Mouse (Mus musculus) kidney, postnatal 0 days (tissue): ENCODE results near the gene Gm10803. TPM values are rescaled to one million over a fixed set of nuclear protein-coding genes. Genes with fewer than 3 reads are reported as not detected.
"Not testable (repeated sequence)": the region's sequence is repeated elsewhere in the genome, so short reads cannot be mapped to it uniquely, and the experiment has no call there.

Experiments
- ATAC-seq: fragments of 200-750 bp; cut with Nextera tagmentation; replicated peaks from 2 replicates; pipeline ENCODE4 v1.8.0; 2017; ENCODE audit warnings: low read depth, moderate number of reproducible peaks, moderate TSS enrichment, moderate library complexity; ENCODE audit not compliant: low FRiP score
- DNase-seq: peaks from one replicate; pipeline ENCODE4 v3.0.0-alpha.2; 2016; ENCODE audit warnings: low spot score
- H3K27ac ChIP-seq: fragments of 300-500 bp; sonication (generic); 2 replicates; pipeline ENCODE4 v1.5.1; 2014; ENCODE audit warnings: mild to moderate bottlenecking
- H3K27me3 ChIP-seq: fragments of 300-500 bp; sonication (generic); 2 replicates; pipeline ENCODE4 v1.6.1; 2014; ENCODE audit warnings: low read length, mixed read lengths; ENCODE audit not compliant: insufficient read depth
- H3K36me3 ChIP-seq: fragments of 300-500 bp; sonication (generic); 2 replicates; pipeline ENCODE4 v1.6.1; 2014; ENCODE audit warnings: low read length, mixed read lengths; ENCODE audit not compliant: insufficient read depth
- H3K4me1 ChIP-seq: fragments of 300-500 bp; sonication (generic); replicated peaks from 2 replicates; pipeline ENCODE4 v1.6.1; 2014; ENCODE audit warnings: antibody characterized with exemption, low read length, mixed read lengths; ENCODE audit not compliant: insufficient read depth
- H3K4me2 ChIP-seq: fragments of 300-500 bp; sonication (generic); 2 replicates; pipeline ENCODE4 v1.6.1; 2014; ENCODE audit warnings: mild to moderate bottlenecking, low read length, moderate library complexity, mixed read lengths
- H3K4me3 ChIP-seq: fragments of 300-500 bp; sonication (generic); replicated peaks from 2 replicates; pipeline ENCODE4 v1.5.1; 2014; ENCODE audit warnings: low read depth, low read length
- H3K9ac ChIP-seq: fragments of 300-500 bp; sonication (generic); 2 replicates; pipeline ENCODE4 v1.6.1; 2014; ENCODE audit warnings: low read depth, low read length
- H3K9me3 ChIP-seq: fragments of 300-500 bp; sonication (generic); replicated peaks from 2 replicates; pipeline ENCODE4 v1.6.1; 2016; ENCODE audit warnings: low read length, inconsistent platforms, mixed read lengths
- CTCF ChIP-seq: IDR thresholded peaks from 2 replicates; pipeline ENCODE4 v1.5.1; 2016; ENCODE audit warnings: antibody characterized with exemption, low read depth, mild to moderate bottlenecking, moderate library complexity
- WGBS: fragments of 180-500 bp; shearing (Covaris S2); extraction: QIAGEN DNeasy Blood & Tissue Kit; methylation state at CpG from one replicate; pipeline ENCODE4 v1.1.7; 2014; 5-methylcytosine and 5-hydroxymethylcytosine counted together
- polyA plus RNA-seq: library from polyadenylated mRNA; unstranded; fragments of >200 nt; fragmentation: Nextera tagmentation; extraction: Ambion mirVana; gene quantifications from 2 replicates; pipeline ENCODE4 v1.2.1, GENCODE M21; 2015

The Gm10803 gene
- not detected in 2 replicates for polyA plus RNA-seq

DNA sequence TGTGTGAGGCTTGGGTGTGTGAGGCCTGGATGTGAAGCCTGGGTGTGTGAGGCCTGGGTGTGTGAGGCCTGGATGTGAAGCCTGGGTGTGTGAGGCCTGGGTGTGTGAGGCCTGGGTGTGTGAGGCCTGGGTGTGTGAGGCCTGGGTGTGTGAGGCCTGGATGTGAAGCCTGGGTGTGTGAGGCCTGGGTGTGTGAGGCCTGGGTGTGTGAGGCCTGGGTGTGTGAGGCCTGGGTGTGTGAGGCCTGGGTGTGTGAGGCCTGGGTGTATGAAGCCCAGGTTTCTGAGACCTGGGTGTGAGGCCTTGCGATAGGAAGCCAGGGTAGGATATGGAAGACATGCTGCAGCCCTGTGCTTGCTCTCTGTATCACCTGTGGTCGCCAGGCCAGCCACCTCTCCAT lies at the start of gene Gm10803:
Gene Gm10803 (plus strand): TSS at position 301 of the 400 bp plus-strand sequence.
- not testable (repeated sequence) for ATAC-seq, H3K36me3 ChIP-seq, DNase-seq, H3K9me3 ChIP-seq, H3K4me1 ChIP-seq, H3K27me3 ChIP-seq, H3K4me3 ChIP-seq, H3K9ac ChIP-seq, H3K27ac ChIP-seq, H3K4me2 ChIP-seq
- 78% methylated on average over 2 of the region's 2 CpGs for WGBS

DNA sequence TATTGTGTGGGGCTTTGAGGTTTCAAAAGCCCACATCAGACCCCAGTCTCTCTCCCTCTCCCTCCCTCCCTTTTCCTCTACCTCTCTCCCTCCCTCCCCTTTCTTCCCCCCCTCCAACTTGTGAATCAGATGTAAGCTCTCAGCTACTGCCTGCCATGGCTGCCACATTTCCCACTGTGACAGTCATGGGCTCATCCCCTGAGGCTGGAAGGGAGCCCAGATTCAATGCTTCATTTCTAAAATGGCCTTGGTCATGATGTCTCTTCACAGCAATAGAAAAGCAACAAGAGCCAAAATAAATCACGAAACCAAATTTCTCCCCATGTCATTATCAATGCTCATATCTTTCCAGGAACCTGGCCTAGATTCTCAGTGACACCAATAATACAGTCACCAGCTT lies 49.5 kb upstream of the Gm10803 start:
- no peak overlapping the region for H3K4me2 ChIP-seq
- TF ChIP-seq CTCF = no peak
- DNase-seq (no peak), ATAC-seq (no peak)
- no peak overlapping the region for H3K27ac ChIP-seq
- no peaks in the 10 kb centered on the region for H3K36me3 ChIP-seq
- 88% methylated on average over 1 of the region's 1 CpGs for WGBS
- no peaks in the 10 kb centered on the region for H3K9me3 ChIP-seq
- H3K4me3 ChIP-seq = no peak overlapping the region
- H3K9ac ChIP-seq = no peak overlapping the region
- H3K4me1 ChIP-seq = no peaks in the 10 kb centered on the region
- H3K27me3 ChIP-seq = no peaks in the 10 kb centered on the region

DNA sequence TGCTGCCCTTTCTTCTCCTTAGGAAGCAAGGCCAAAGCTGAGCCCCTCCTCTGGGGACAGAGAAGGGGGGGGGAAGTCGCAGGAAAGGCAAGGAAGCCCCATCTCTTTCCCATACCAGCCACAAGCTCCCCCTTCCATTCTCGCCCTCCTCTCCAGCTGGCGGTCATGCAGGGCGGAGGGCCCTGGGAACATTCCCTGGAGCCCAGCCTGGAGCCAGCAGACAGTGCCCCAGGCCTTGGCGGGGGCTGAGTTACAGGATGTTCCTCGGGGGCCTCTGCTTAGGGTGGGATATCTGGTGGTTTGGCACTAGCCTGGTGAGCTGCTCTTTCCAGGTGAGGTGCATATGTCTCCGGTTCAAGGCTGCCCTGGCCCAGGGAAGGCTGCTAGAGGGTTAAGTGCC lies 48.2 kb upstream of the Gm10803 start:
- no peak for DNase-seq
- H3K36me3 ChIP-seq = no peaks in the 10 kb centered on the region
- H3K4me3 ChIP-seq = no peak overlapping the region
- no peaks in the 10 kb centered on the region for H3K9me3 ChIP-seq
- H3K27ac ChIP-seq = no peak overlapping the region
- H3K4me2 ChIP-seq = no peak overlapping the region
- whole genome bisulfite sequencing = 64% methylated on average over 7 of the region's 7 CpGs
- TF ChIP-seq CTCF = no peak
- no peaks in the 10 kb centered on the region for H3K4me1 ChIP-seq
- no peaks in the 10 kb centered on the region for H3K27me3 ChIP-seq
- H3K9ac ChIP-seq = no peak overlapping the region
- no peak for ATAC-seq

DNA sequence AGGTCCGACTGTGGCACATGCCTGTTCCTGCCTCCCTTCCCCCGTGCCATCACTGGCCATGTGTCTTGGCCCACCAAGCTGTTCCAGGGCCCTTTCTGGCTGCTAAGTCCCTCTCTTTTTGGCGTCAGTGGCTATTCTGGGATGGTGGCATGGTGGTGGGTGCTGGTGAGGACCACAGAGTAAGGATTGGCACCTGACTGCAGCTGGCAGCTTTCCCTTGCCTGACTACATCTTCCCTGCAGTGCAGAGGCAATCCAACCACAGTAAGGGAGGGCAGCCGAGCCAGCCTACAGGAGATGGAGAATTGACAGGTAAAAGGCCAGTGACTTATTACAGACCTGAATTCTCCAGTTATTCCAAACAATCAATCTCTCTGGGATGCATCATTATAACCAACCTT lies 45.1 kb upstream of the Gm10803 start:
- no peak overlapping the region for H3K4me2 ChIP-seq
- H3K9ac ChIP-seq = no peak overlapping the region
- H3K9me3 ChIP-seq = no peaks in the 10 kb centered on the region
- H3K4me1 ChIP-seq = no peaks in the 10 kb centered on the region
- no peaks in the 10 kb centered on the region for H3K36me3 ChIP-seq
- WGBS = 74% methylated on average over 4 of the region's 4 CpGs
- ATAC-seq (no peak), DNase-seq (no peak)
- no peaks in the 10 kb centered on the region for H3K27me3 ChIP-seq
- TF ChIP-seq CTCF = no peak
- no peak overlapping the region for H3K27ac ChIP-seq
- no peak overlapping the region for H3K4me3 ChIP-seq

DNA sequence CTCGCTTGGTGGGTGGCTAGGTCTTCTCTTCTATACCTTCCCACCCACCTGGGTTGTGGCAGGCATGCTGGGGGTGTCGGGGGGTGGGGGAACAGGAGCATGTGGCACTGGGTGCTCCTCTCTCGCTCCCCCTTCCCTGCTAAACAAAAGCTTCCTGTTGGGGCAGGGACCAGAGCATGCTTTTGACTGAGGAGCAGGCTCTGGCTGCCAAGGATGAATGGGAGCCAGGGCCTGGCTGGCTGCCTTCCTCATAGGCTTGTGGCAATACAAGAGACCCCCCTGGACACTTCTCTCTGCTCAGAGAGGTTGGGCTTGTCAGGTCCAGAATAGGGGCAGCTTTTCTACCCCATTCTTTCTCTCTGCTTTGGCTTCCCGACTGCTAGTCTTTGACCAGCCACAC lies 39.3 kb upstream of the Gm10803 start:
- no peaks in the 10 kb centered on the region for H3K27me3 ChIP-seq
- H3K4me1 ChIP-seq = no peaks in the 10 kb centered on the region
- no peak overlapping the region for H3K4me2 ChIP-seq
- ATAC-seq (no peak), DNase-seq (no peak)
- H3K9ac ChIP-seq = no peak overlapping the region
- no peak overlapping the region for H3K27ac ChIP-seq
- no peaks in the 10 kb centered on the region for H3K9me3 ChIP-seq
- no peak for TF ChIP-seq CTCF
- 70% methylated on average over 4 of the region's 4 CpGs for WGBS
- no peaks in the 10 kb centered on the region for H3K36me3 ChIP-seq
- no peak overlapping the region for H3K4me3 ChIP-seq

DNA sequence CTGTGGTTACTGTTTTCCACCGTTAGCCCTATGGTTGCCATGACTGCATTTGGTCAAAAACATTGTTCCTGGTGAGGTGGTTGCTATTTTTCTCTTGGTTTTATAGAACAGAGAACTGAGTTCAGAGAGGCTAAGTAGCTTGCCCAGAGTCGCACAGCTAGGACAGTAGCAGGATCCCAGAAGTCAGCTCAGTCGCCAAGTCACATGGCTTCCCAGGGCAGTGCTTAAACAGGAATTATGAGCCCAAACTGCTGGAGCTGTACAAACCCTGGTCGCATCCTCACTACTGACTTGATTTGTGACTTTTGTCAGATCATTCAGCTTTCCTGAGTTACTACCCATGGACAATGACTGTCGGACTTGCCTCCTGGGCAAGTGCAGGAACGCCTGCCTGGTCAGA lies 38.8 kb upstream of the Gm10803 start:
- WGBS = 50% methylated on average over 6 of the region's 6 CpGs
- DNase-seq (no peak), ATAC-seq (no peak)
- H3K4me1 ChIP-seq = no peaks in the 10 kb centered on the region
- no peak overlapping the region for H3K27ac ChIP-seq
- H3K9ac ChIP-seq = no peak overlapping the region
- H3K36me3 ChIP-seq = no peaks in the 10 kb centered on the region
- TF ChIP-seq CTCF = no peak
- H3K27me3 ChIP-seq = no peaks in the 10 kb centered on the region
- no peak overlapping the region for H3K4me3 ChIP-seq
- H3K4me2 ChIP-seq = no peak overlapping the region
- H3K9me3 ChIP-seq = no peaks in the 10 kb centered on the region

DNA sequence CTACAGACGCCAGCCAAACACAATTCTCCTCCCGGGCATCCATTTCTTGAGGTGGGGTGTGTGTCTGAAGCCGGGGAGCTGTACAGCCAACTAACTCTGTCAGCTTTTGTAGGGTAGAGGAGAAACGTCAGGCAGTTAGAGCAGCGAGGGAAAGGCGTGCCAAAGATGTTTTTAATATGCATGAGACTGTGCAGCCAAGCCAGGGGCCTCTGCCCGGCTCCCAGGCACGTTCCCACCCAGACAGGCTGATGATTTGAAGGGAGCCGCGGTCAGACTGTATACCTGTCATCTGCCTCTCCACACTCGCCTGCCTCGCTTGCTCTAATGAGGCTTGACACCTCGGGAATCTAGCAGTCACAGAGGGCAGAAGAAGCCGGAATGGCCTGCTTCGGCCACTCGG lies 38.4 kb upstream of the Gm10803 start:
- no peak for TF ChIP-seq CTCF
- Histone ChIP-seq H3K9me3 (no peaks in the 10 kb centered on the region), H3K9ac (no peak overlapping the region), H3K36me3 (no peaks in the 10 kb centered on the region), H3K4me2 (no peak overlapping the region), H3K4me3 (no peak overlapping the region), H3K4me1 (no peaks in the 10 kb centered on the region), H3K27me3 (no peaks in the 10 kb centered on the region), H3K27ac (no peak overlapping the region)
- ATAC-seq (no peak), DNase-seq (no peak)
- 19% methylated on average over 16 of the region's 16 CpGs for WGBS
